Mouse (Mus musculus): ENCODE data around the gene Gm1123. TPM values are rescaled to one million over a fixed set of nuclear protein-coding genes. Genes with fewer than 3 reads are reported as not detected.

Gm1123 gene
- total RNA-seq (2021), result under 1 TPM in 1 of 2 experiments, not detected in 1; 0.22 TPM
- long read RNA-seq, result 0 reads

DNA sequence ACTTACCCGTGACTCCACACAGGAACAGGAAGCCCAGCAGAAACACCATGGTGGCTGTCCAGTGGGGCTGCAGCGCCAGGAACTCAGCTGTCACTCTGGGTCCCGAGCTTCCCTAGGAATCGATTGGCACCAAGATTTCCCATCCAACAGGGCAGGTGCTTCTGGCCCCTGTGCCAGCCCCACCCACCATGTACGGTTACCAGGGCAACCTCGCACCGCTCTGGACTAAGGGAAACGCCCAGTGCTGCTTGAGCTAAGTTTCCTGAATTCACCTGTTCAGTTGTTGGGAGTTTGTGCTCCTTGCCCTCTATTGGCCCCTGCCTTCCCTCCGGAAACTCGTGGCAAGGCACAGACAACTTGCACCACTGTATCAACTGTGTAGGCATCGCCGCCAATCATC lies at the start of gene Gm1123:
Gene Gm1123 (minus strand): TSS at position 141 of the 400 bp plus-strand sequence.
- no peak for DNase-seq (ENCODE audit: low spot score in 2 of 2)

DNA sequence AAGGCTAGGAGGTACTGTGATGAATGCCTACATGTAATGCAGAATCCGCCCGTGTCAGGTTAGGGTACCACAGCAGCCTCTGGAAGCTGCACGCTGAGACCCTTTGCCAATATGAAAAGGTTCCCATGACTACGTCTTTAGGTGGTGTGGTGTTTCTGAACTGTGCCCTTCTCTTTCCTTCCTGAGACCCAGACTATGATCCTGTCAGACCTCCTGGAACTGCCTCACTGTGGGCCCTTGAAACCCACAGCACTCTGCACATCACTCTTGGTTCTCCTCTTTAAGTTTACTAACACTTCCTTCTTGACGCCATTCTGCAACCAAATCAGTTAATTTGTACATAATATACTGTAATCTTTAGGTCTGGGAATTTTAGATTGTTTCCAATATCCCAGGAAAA lies 46.2 kb upstream of the Gm1123 start:
- no peak for DNase-seq (ENCODE audit: low spot score in 2 of 2)

DNA sequence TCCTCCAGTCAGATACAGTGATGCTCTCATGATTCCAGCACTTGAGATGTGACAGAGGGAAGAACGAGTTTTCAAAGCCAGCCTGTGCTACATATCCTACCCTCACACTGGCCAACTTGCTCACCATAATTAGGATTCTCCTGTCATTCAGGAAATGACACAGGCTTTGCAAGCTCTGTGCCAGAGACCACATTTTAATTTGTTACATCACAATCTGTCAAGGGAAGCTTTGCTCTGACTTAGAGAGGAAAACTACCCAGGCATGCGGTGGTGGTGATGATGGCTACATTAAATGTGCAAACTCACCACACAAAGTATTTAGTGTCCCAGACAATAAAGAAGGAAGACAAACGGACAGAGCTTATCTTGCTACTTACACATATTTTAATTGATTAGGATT lies 45.8 kb upstream of the Gm1123 start:
- no peak for DNase-seq (ENCODE audit: low spot score in 2 of 2)

DNA sequence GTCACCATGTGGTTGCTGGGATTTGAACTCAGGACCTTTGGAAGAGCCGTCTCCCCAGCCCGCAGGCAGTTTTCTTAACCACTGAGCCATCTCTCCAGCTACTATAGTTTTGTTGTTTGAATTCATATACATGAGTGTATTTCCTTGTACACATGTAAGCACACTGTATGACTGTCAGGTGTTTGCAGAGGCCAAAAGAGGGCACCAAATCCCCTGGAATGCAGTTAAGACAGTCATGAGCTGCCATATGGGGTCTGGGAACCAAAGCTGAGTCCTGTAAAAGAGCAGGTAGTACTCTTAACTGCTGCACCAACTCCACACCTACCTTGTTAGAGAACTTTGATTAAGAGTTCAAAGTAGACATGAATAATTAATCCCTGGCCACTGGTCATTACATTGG lies 45.1 kb upstream of the Gm1123 start:
- DNase-seq (ENCODE audit: low spot score in 2 of 2), result no peak

DNA sequence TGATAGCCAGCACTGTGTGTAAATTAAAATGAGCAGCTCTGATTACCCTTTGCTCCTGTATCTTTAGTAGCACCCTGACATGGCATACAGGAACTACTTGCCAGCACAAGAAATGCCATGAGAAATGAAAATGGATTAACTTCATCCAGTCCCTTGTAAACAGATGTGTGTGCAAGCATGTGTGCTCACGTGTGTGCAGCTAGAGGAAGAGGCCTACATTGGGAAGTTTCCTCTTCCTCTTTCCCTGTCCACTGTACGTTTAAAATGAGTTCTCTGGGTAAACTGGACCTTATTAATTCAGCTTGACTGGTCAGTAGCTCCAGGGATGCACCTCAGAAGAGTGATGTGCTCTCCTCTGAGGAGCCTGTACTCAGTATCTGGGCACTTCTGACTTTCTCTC lies 38.9 kb upstream of the Gm1123 start:
- no peak for DNase-seq (ENCODE audit: low spot score in 2 of 2)

DNA sequence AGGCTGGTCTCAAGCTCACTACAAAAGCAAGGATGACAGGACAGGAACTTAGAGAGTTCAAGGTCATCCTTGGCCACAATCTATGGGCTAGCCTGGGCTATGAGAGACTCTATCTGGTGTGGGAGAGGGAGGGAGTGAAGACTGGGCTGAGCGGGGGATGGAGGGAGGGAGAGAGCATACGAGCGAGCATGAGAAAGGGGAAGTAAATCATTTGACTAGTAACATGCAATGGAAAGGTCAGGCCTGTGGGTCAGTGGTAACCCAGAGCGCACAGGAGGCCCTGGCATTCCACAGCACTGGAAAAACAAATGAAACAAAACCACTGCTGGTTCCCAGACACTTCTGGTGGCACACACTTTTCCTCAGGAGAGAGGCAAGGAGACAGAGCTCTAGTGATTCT lies 37.0 kb upstream of the Gm1123 start:
- DNase-seq (ENCODE audit: low spot score in 2 of 2), result no peak

DNA sequence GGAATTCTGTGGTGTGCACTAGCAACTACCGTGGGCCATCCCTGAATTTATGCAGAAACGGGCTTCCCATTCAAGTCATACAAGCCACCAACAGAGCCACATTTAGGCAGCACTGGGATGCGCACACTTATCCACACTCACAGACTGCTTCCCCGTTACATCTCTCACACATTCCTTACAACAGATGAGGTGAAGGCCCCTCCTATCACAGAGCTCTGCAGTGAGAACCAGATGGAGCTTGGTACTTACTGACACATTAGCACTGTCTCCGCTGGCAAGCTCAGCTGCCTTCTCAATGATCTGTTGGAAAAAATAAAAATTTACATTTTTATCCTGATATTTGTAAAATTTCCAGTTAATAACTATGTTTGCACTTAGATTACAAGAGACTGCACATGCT lies 29.8 kb upstream of the Gm1123 start:
- DNase-seq (ENCODE audit: low spot score in 2 of 2), result no peak

DNA sequence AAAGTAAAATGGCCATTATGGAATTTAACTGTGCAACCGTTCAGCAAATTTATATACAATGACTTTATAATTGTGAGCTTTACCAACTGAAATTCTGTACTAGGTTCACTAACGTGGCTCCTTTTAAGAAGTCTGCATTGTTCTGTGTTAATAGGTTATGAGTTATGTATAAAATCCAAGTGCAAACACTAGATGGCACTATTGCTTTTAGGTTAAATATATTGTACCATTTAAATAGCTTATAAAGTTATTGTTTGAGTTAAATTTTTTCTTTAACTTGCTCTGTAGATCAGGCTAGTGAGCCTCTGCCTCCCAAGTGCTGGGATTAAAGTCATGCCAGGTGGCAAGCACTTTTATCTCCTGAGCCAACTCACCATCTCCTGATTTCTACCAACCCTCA lies 28.7 kb upstream of the Gm1123 start:
- DNase-seq (ENCODE audit: low spot score in 2 of 2), result no peak

DNA sequence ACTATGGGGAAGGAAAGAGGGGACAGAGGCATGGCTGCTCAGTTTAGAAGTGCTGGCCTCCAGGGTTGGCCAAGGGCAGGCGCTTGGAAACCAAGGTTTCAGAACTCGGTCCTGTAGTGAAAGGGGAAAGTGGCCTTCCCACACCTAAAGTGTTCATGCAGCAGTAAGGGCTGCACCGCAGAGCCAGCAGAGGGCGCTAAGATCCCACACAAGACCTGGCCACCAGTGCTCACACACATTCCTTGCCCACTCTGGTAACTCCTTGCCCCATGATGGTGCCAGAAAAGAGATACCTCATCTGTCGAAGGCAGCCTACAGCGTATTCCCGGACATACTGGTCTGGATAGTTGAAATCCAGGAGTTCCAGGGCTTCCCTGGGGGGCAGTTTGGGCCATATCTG lies 27.0 kb upstream of the Gm1123 start:
- DNase-seq (ENCODE audit: low spot score in 2 of 2), result peak; percentile 84 to 86

DNA sequence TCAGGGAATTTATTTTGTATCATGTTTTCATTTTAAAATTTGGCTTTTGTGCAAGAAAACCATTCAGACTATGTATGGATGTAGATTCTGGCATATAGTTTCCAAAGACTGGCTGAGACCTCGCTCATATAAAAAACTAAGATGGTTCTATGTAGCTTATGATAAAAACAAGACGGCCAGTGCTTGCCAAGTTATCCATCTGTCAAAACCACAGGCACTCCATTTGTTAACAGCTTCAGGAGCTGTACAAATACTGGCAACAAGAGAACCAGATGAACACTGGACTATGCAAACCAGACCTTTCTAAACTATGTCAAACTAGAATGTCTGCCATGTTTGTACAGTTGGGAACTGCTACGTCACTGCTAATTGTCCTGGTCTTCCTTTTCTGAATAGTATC lies 22.2 kb upstream of the Gm1123 start:
- DNase-seq (ENCODE audit: low spot score in 2 of 2), result no peak

DNA sequence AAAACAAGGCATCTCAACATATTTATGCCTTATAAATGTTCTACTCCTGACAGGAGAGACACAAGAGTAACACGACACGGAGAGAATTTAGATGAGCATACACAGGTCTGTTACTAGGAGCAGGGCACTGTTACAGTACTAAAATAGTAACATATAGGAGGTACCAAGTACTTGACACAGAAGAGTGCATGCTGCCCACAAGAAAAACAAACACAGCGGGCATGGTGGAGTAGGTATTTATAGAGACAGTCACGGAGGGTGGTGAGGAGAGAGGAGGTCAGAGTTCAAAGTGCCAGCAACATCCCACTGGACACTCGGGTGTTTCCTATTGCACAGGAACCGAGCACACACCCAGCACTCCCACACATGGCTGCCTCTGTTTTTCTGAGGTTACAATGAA lies 14.2 kb upstream of the Gm1123 start:
- no peak for DNase-seq (ENCODE audit: low spot score in 2 of 2)

DNA sequence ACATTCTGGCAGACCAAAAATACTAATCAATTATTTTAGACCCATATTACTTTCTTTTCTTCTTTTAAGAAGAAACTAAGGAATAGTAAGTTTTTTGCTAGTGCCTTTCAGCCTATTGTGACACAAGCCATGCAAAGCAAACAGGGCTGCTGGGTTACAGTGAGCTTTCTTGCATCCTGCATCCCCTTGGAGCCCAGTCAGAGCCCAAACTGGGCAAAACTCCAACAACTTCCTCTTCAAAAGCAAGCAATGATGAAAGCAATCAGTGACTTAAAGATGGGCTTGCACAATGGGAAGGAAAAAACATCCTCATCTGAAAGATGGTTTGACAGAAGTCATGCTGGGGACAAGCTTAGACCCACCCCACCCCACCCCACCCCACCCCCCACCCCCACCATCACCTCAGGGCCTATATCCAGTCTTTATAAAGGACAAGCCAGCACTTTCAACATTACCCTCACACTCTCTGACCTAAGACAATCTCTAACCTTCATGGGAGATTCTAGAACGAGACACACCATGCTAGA lies 13.3 kb upstream of the Gm1123 start:
- DNase-seq (ENCODE audit: low spot score in 2 of 2), result no peak

DNA sequence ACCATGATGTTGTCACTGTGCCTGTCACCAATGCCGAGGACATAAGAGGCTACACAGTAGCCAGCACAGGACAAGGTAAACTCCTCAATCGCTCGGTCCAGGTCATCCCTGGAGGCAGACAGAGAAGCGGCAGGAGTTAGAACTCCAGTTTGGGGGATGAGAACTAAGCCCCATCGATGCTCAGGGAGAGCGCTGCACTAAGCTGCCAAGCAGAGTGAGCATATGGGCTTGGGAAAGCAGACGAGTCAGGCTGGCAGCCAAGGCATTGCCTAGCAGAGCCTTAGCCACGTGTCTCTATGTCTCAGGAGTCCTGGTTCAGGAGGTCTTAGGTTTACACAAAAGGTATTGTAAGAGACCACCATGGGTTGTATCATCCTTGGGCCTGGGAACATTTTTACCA lies 9.2 kb upstream of the Gm1123 start:
- DNase-seq (ENCODE audit: low spot score in 2 of 2), result peak in 1 of 2 experiments; percentile 47

DNA sequence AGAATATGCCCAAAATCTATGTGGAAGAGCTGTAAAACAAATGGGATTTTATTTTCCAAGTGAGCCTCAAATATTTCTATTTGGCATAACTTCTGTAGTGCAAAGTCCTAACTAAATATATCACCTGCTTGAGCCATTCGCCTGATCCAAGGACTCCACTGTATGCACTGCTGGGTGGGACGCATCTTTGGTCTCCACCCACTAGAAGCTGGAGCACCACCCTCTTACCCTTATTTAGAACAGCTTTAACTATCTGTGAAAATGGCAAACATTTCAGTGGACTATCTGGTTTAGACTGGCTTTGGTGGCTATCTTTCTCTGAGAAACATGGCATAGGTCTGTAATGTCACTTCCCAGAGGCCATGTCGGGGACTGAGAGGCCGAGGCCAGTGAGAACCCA lies 7.1 kb upstream of the Gm1123 start:
- DNase-seq (ENCODE audit: low spot score in 2 of 2), result no peak

DNA sequence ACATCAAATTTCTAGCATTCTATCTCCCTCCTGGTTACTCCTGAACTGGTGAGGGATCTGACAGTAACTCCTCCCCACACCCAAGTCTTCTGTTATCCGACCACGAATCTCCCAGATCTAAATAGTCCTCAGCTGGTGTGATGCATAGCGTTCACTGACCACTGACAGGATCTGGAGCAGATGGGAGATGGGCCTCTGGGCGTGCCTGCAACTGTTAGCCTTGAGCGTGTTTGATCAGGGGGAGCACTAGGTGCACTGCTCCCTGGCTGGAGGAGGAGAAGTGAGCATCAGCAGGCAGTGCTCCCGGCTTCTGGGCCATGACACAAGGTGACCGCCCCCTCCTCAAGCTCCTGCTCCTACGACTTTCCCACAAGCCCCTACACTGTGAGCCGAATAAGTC lies 6.5 kb upstream of the Gm1123 start:
- no peak for DNase-seq (ENCODE audit: low spot score in 2 of 2)

DNA sequence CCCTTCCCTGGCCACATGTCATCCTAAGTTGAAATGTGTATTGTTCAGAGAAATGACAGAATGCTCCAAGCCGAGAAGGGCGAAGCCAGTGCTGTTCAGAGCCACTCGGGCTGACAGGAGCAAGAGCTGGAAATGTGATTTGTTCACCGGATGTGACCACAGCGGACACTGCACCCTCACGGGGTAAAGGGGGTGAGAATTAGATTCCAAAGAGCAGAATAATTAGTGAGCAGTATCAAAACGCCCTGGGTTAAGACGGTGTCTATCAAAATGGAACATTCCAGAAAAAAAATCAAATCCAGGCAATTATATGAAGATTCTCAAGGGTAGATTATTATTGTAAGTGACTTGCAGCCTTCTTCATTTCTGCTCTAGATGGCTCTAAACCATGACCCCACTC lies 1.4 kb downstream of the Gm1123 start:
- DNase-seq (ENCODE audit: low spot score in 2 of 2), result no peak

DNA sequence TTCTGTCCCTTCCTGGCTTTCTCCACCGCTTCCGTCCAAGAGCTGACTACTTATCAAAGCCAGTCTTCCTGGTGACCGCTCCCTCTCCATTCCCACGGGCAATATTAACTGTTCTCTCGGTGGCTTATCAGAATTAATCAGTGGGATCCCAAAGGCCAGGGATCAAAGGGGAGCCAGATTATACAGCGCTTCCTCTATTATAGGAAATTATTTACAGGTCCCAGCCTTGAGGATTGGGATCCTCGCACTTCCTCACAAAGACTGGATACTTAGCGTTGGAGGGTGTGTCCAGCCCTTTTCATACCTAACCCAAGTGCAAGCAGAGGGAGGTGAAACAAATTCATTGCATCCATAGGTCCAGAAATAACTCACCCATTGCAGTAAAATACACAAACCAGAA lies 3.5 kb downstream of the Gm1123 start:
- no peak for DNase-seq (ENCODE audit: low spot score in 2 of 2)

DNA sequence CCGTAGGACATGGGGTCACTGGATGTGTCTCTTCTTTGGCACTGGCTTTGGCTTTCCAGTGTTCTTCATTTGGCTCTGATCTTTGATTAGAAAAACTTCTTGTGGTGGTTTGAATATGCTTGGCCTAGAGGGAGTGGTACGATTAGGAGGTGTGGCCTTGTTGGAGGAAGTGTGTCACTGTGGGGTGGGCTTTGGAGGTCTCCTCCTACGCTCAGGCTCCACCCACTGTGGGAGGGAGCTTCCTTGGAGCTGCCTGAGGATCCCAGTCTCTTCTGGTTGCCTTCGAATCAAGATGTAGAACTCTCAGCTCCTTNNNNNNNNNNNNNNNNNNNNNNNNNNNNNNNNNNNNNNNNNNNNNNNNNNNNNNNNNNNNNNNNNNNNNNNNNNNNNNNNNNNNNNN lies 13.8 kb downstream of the Gm1123 start:
- no peak for DNase-seq (ENCODE audit: low spot score in 2 of 2)

DNA sequence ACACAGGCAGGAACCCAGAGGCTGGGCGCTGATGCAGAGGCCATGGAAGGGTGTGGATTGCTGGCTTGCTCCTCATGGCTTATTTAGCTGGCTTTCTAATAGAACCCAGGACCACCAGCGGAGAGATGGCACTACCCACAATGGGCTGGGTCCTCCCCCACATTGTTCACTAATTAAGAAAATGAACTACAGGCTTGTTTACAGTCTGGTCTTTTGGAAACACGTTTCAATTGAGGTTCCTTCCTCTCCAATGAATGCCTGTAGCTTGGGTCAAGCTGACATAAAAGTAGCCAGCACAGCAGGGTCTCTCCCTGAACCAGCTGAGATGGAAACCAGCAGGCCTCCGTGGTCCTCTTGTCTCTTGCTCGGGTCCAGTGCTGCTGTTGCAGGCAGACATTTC lies 14.3 kb downstream of the Gm1123 start:
- DNase-seq (ENCODE audit: low spot score in 2 of 2), result no peak

DNA sequence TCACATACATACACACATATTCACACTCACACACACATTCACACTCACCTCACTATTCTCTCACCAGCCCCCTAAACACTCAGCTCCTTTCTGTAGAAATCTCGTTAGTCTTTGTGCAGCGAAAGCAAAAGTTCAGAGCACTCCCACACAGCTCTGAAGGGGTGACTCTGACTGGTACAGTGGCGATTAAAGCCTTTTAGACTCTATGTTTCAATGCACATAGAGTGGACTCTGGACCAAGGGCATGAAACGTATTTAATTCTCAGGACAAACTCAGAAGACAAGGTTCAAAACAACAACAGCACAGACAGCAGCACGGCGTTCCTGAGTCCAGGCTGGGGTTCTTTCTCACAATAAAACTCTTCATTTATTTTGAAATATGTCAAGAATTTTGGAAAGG lies 17.8 kb downstream of the Gm1123 start:
- no peak for DNase-seq (ENCODE audit: low spot score in 2 of 2)

DNA sequence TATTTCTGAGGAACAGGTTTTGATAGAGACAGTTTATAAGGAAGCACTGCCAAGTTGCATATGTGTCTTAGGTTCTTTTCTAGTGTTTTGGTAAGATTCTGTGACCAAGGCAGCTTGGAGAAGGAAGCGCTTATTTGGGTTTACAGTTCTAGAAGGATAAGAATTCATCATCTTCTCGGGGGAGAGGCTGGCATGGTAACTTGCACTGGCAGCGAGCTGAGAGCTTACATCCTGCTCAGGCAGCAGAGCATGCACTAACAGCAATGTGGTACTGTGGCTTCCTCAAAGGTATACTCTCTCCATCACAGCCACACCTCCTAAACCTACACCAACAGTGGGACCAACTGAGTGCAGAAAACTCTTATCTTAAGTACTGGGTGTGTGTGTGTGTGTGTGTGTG lies 18.8 kb downstream of the Gm1123 start:
- no peak for DNase-seq (ENCODE audit: low spot score in 2 of 2)

DNA sequence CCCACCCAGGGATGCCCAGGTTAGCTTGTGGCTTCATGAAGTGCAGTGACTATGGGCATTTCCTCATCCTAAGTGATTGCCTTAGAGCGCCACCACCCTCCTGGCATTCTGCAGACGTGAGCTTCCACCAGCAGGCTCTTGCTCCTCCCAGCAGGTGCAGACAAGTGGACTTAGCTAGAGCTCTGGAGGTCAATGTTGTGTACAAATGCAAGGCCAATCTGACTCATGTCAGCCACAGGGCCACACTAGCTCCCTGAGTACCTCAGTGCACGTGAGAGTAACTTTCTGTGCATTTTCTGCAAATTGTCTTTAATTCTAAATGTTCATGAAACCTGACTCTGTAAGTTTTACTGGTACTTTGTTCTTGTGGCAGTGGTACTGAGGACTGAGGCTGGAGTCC lies 19.2 kb downstream of the Gm1123 start:
- no peak for DNase-seq (ENCODE audit: low spot score in 2 of 2)

DNA sequence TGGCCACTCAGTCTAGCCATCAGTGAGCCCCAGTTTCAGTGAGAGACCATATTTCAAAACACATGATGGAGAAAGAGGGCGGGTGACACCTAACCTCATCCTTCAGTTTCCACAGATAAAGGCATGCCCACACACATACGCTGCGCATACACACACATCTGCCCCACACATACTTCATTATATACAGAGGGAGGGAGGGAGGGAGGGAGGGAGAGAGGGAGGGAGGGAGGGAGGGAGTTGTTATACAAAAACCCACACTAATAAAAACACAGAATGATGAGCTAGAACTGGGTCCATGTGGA lies 25.7 kb downstream of the Gm1123 start:
- DNase-seq (ENCODE audit: low spot score in 2 of 2), result no peak
